Mouse (Mus musculus) forebrain, postnatal 0 days (tissue): ENCODE measurements around the gene Hist2h2aa2. TPM values are rescaled to one million over a fixed set of nuclear protein-coding genes. Genes with fewer than 3 reads are reported as not detected.
A peak's percentile ranks its signal among the peaks of the same experiment; 100 is the strongest.

Source experiments
- ATAC-seq: fragments of 200-750 bp; cut with Nextera tagmentation; 2 replicates; pipeline ENCODE4 v1.8.0; 2017; ENCODE audit warnings: mild to moderate bottlenecking, moderate library complexity
- DNase-seq: peaks from one replicate; pipeline ENCODE4 v3.0.0-alpha.2; 2015
- H3K27ac ChIP-seq: fragments of 300-500 bp; sonication (generic); 2 replicates; pipeline ENCODE4 v1.5.1; 2014; ENCODE audit warnings: low read depth, mild to moderate bottlenecking, antibody characterized with exemption, low read length, moderate library complexity, mixed read lengths
- H3K27me3 ChIP-seq: fragments of 300-500 bp; sonication (generic); 2 replicates; pipeline ENCODE4 v1.6.1; 2014; ENCODE audit warnings: mild to moderate bottlenecking, low read length, mixed read lengths; ENCODE audit not compliant: insufficient read depth
- H3K36me3 ChIP-seq: fragments of 300-500 bp; sonication (generic); 2 replicates; pipeline ENCODE4 v1.6.1; 2014; ENCODE audit warnings: mild to moderate bottlenecking, moderate library complexity; ENCODE audit not compliant: insufficient read depth
- H3K4me1 ChIP-seq: fragments of 300-500 bp; sonication (generic); 2 replicates; pipeline ENCODE4 v1.6.1; 2014; ENCODE audit warnings: antibody characterized with exemption; ENCODE audit not compliant: insufficient read depth
- H3K4me2 ChIP-seq: fragments of 300-500 bp; sonication (generic); 2 replicates; pipeline ENCODE4 v1.6.1; 2014; ENCODE audit warnings: low read depth, mild to moderate bottlenecking, moderate library complexity
- H3K4me3 ChIP-seq: fragments of 300-500 bp; sonication (generic); 2 replicates; pipeline ENCODE4 v1.5.1; 2014; ENCODE audit warnings: low read depth, low read length, mixed read lengths
- H3K9ac ChIP-seq: fragments of 300-500 bp; sonication (generic); 2 replicates; pipeline ENCODE4 v1.6.1; 2014; ENCODE audit warnings: mild to moderate bottlenecking
- H3K9me3 ChIP-seq: fragments of 300-500 bp; sonication (generic); 2 replicates; pipeline ENCODE4 v1.6.1; 2016; ENCODE audit warnings: low read length
- CTCF ChIP-seq: sonication (generic); IDR thresholded peaks from 2 replicates; pipeline ENCODE4 v1.5.1; 2016; ENCODE audit warnings: antibody characterized with exemption, control low read depth, low read depth
- WGBS: fragments of 180-500 bp; shearing (Covaris S2); extraction: QIAGEN DNeasy Blood & Tissue Kit; methylation state at CpG from one replicate; pipeline ENCODE4 v1.1.7; 2014; 5-methylcytosine and 5-hydroxymethylcytosine counted together
- polyA plus RNA-seq: library from polyadenylated mRNA; unstranded; fragments of >200 nt; fragmentation: Nextera tagmentation; extraction: Ambion mirVana; gene quantifications from 2 replicates; pipeline ENCODE4 v1.2.1, GENCODE M21; 2015
- total RNA-seq: library from RNA; depleted of rRNA; stranded (reverse); fragments of >200 nt; gene quantifications from 2 replicates; pipeline ENCODE4 v1.2.3, GENCODE M21; 2014

Gene Hist2h2aa2
- total and polyA plus RNA-seq, 2 experiments from 2014 or later: 32.7 to 858 TPM

DNA sequence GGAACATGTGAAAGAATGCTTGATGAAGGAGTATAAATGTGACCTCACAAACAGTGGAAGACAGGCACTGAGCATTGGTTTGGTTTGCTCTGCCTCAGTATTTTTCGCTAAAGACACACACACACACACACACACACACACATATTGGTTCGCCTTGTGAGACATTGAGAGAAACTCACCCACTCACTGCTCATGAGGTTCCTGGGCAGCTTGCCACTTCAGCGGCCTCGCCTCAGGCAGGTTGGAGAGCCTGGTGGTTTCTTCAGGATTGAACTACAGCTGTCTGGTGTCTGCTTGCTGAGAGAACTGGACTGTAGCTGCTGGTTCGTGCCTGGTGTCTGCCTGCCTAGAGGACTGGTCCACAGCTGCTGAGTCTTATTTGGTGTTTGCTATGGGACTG, 20.1 kb upstream of the Hist2h2aa2 start:
- Histone ChIP-seq H3K9ac (no peak overlapping the region), H3K27ac (no peak overlapping the region), H3K4me1 (peaks cover 12% of the 10 kb centered on the region), H3K36me3 (no peaks in the 10 kb centered on the region), H3K4me3 (no peak overlapping the region), H3K9me3 (no peaks in the 10 kb centered on the region), H3K4me2 (no peak overlapping the region), H3K27me3 (no peaks in the 10 kb centered on the region)
- no peak for TF ChIP-seq CTCF
- ATAC-seq (no peak), DNase-seq (no peak)
- 90% methylated on average over 5 of the region's 5 CpGs for WGBS

DNA sequence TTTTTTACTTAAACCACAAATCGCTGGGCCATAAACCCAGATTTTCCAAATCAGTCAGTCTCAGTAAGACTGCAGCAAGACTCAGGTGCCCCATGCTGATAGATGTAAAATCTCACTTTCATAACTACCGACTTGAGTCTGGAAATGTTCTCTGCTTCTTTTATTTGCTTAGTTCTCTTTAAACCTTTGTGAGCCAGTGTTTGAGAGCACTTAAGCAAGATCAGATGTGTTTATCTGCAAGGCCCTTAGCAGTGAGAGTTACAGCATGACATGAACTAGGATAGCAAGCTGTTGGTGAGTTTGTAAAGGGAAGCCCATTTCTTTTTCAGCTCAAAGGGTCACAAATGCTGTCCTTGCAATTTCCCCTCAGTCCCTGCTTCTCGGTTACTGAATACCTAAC, 17.1 kb upstream of the Hist2h2aa2 start:
- Histone ChIP-seq H3K36me3 (no peaks in the 10 kb centered on the region), H3K27ac (no peak overlapping the region), H3K27me3 (no peaks in the 10 kb centered on the region), H3K4me3 (no peak overlapping the region), H3K4me1 (peaks cover 10% of the 10 kb centered on the region), H3K9ac (no peak overlapping the region), H3K9me3 (no peaks in the 10 kb centered on the region), H3K4me2 (no peak overlapping the region)
- DNase-seq (no peak), ATAC-seq (no peak)
- 81% methylated on average over 3 of the region's 3 CpGs for WGBS
- no peak for TF ChIP-seq CTCF

GRCm38 (mm10) chr3:96255926-96256593, 16.0 kb upstream of the Hist2h2aa2 start:
- Histone ChIP-seq H3K36me3 (no peaks in the 10 kb centered on the region), H3K27ac (no peak overlapping the region), H3K4me3 (no peak overlapping the region), H3K9me3 (no peaks in the 10 kb centered on the region), H3K27me3 (no peaks in the 10 kb centered on the region), H3K4me2 (no peak overlapping the region), H3K9ac (no peak overlapping the region), H3K4me1 (no peaks in the 10 kb centered on the region)
- ATAC-seq (no peak), DNase-seq (no peak)
- no peak for TF ChIP-seq CTCF
- 83% methylated on average over 5 of the region's 5 CpGs for WGBS

DNA sequence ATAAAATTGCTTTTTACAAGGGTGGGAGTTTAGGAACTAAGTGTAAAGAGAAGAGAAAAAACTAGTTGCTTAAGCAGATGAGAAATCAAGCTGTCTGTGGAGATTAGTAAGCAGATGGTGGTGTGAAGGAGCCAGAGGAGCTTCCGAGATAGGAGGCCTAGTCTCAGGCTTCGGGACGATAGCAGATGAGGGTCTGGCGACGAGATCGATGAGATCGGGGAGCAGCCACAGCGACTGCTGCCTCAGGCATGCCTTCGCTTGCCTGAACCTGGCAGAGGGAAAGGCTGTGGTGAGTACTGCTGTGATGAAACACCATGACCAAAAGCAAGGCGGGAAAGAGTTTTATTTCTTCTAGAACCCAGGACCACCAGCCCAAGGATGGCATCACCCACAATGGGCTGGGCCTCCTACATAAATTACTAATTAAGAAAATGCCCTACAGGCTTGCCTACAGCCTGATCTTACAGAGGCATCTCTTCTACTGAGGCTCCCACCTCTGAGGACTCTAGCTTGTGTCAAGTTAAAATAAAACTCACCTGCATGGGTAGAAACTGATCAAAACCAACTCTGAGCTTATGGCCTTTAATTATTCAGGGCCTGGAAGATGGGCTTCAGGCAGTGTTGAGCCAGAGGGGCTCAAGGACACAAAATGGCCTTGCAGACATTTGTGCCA, 14.7 kb upstream of the Hist2h2aa2 start:
- Histone ChIP-seq H3K4me3 (no peak overlapping the region), H3K27ac (no peak overlapping the region), H3K9ac (no peak overlapping the region), H3K9me3 (no peaks in the 10 kb centered on the region), H3K36me3 (no peaks in the 10 kb centered on the region), H3K27me3 (no peaks in the 10 kb centered on the region), H3K4me1 (no peaks in the 10 kb centered on the region), H3K4me2 (no peak overlapping the region)
- ATAC-seq: peak; percentile 68
- peak; percentile 48 for DNase-seq
- TF ChIP-seq CTCF: no peak
- WGBS: 55% methylated on average over 10 of the region's 10 CpGs

- Histone ChIP-seq H3K36me3 (no peaks in the 10 kb centered on the region), H3K4me2 (no peak overlapping the region), H3K27me3 (no peaks in the 10 kb centered on the region), H3K9me3 (no peaks in the 10 kb centered on the region), H3K4me1 (0 out of 2 replicates have a peak, but pooled peaks cover 4% of the 10 kb centered on the region), H3K27ac (no peak overlapping the region), H3K9ac (no peak overlapping the region), H3K4me3 (no peak overlapping the region)
- 93% methylated on average over 3 of the region's 3 CpGs for WGBS
- TF ChIP-seq CTCF: no peak
- no peak for ATAC-seq
- DNase-seq: no peak
Measured at GRCm38 (mm10) chr3:96251787-96252186, 11.7 kb upstream of the Hist2h2aa2 start.

- H3K4me3 ChIP-seq: no peak overlapping the region
- TF ChIP-seq CTCF: no peak
- H3K4me1 ChIP-seq: 0 out of 2 replicates have a peak, but pooled peaks cover 4% of the 10 kb centered on the region
- 74% methylated on average over 3 of the region's 3 CpGs for WGBS
- no peak overlapping the region for H3K4me2 ChIP-seq
- no peak overlapping the region for H3K9ac ChIP-seq
- no peaks in the 10 kb centered on the region for H3K27me3 ChIP-seq
- no peak for ATAC-seq
- no peak for DNase-seq
- no peak overlapping the region for H3K27ac ChIP-seq
- no peaks in the 10 kb centered on the region for H3K36me3 ChIP-seq
- no peaks in the 10 kb centered on the region for H3K9me3 ChIP-seq
Measured at GRCm38 (mm10) chr3:96250890-96251289, 10.8 kb upstream of the Hist2h2aa2 start.

DNA sequence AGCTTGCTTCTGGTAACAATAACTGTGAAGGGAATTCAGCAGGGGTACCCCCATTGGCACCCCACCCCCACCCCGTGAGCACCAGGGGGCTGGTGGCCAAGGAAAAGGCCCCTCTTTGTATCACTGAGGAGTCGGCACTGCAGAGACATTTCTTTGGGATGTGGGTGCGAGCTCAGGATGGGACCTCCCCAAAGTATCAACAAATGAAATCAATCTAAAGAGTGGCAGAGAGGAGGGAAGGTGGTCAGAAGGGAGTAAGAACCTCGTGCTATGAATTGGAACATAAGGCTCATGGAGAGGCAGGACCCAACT, 8.9 kb upstream of the Hist2h2aa2 start:
- H3K36me3 ChIP-seq: no peaks in the 10 kb centered on the region
- no peaks in the 10 kb centered on the region for H3K27me3 ChIP-seq
- DNase-seq (no peak), ATAC-seq (no peak)
- no peak overlapping the region for H3K9ac ChIP-seq
- 0 out of 2 replicates have a peak, but pooled peaks cover 9% of the 10 kb centered on the region for H3K4me1 ChIP-seq
- WGBS: 39% methylated on average over 4 of the region's 4 CpGs
- TF ChIP-seq CTCF: no peak
- H3K4me2 ChIP-seq: no peak overlapping the region
- H3K9me3 ChIP-seq: no peaks in the 10 kb centered on the region
- H3K4me3 ChIP-seq: no peak overlapping the region
- H3K27ac ChIP-seq: no peak overlapping the region
